Mouse (Mus musculus) liver, adult 2 months (tissue): ENCODE results near the gene Foxd1. TPM values are rescaled to one million over a fixed set of nuclear protein-coding genes. Genes with fewer than 3 reads are reported as not detected.

Experiments
- DNase-seq: peaks from one replicate; pipeline ENCODE4 v3.0.0-alpha.2; 2011; ENCODE audit warnings: low read depth, low spot score; ENCODE audit errors: extremely low read depth
- H3K27ac ChIP-seq: fragments of 200-500 bp; replicated peaks from 2 replicates; pipeline ENCODE4 v1.5.1; 2012; ENCODE audit warnings: low read depth, mild to moderate bottlenecking, control low read depth, inconsistent platforms, low read length; ENCODE audit not compliant: insufficient read depth
- H3K27me3 ChIP-seq: fragments of 200-500 bp; 2 replicates; pipeline ENCODE4 v1.6.1; 2012; ENCODE audit warnings: mild to moderate bottlenecking, moderate library complexity, low read length, inconsistent platforms; ENCODE audit not compliant: control insufficient read depth, insufficient read depth
- H3K36me3 ChIP-seq: fragments of 200-500 bp; 2 replicates; pipeline ENCODE4 v1.6.1; 2012; ENCODE audit warnings: low read length, inconsistent platforms; ENCODE audit not compliant: control insufficient read depth, insufficient read depth
- H3K4me1 ChIP-seq: fragments of 200-500 bp; 2 replicates; pipeline ENCODE4 v1.6.1; 2011; ENCODE audit warnings: low read length; ENCODE audit not compliant: control insufficient read depth, insufficient read depth
- H3K4me3 ChIP-seq: fragments of 200-500 bp; 2 replicates; pipeline ENCODE4 v1.5.1; 2011; ENCODE audit warnings: low read depth, mild to moderate bottlenecking, control low read depth, low read length, moderate library complexity; ENCODE audit not compliant: insufficient read depth
- H3K79me2 ChIP-seq: fragments of 200-500 bp; 2 replicates; pipeline ENCODE4 v1.6.1; 2012; ENCODE audit warnings: inconsistent platforms, mild to moderate bottlenecking, low read length, moderate library complexity; ENCODE audit not compliant: control insufficient read depth, insufficient read depth
- H3K9ac ChIP-seq: fragments of 200-500 bp; 2 replicates; pipeline ENCODE4 v1.6.1; 2012; ENCODE audit warnings: low read depth, mild to moderate bottlenecking, control low read depth, inconsistent platforms, low read length
- CTCF ChIP-seq: fragments of 200-500 bp; IDR thresholded peaks from 2 replicates; pipeline ENCODE4 v1.5.1; 2011; ENCODE audit warnings: low read depth, low read length, control low read depth
- POLR2A ChIP-seq: fragments of 200-500 bp; IDR thresholded peaks from 2 replicates; pipeline ENCODE4 v1.6.1; 2011; ENCODE audit warnings: low read length, control low read depth; ENCODE audit not compliant: insufficient read depth; ENCODE audit errors: extremely low read depth
- WGBS: fragments of 180-500 bp; shearing (Covaris S2); methylation state at CpG from one replicate; pipeline ENCODE4 v1.1.7; 2018; 5-methylcytosine and 5-hydroxymethylcytosine counted together
- polyA plus RNA-seq: library from polyadenylated mRNA; depleted of rRNA; stranded (reverse); fragments of >200 nt; gene quantifications from 2 replicates; pipeline ENCODE4 v1.2.3, GENCODE M21; 2012
- total RNA-seq: library from RNA; depleted of rRNA; stranded (reverse); fragments of >200 nt; gene quantifications from 2 replicates; pipeline ENCODE4 v1.2.3, GENCODE M21; 2014

Foxd1 gene
- total and polyA plus RNA-seq, 2 experiments, result not detected

DNA sequence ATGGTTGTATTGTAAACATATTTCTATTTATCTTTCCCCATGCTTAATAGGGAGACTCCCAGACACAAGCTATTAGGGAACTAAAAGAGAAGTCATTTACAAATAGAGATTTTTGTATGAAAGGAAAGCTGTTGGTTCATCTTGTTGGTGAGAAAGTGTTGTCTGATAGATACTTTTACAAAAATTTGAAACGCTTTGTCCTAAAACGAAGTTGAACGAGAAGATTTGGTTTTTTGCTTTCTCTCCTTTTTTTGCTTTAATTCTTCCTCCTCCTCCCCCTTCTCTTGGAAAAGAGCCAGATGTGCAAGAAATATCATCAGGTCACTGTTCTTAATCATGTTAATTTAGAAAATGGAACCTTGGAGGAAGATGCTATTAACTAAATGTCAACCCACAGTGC is 13.6 kb downstream of the Foxd1 start:
- no peaks in the 10 kb centered on the region for H3K79me2 ChIP-seq
- H3K4me3 ChIP-seq, result no peak overlapping the region
- DNase-seq, result no peak
- H3K27me3 ChIP-seq, result peaks cover 19% of the 10 kb centered on the region
- no peak overlapping the region for H3K9ac ChIP-seq
- H3K27ac ChIP-seq, result no peak overlapping the region
- TF ChIP-seq CTCF (no peak), POLR2A (no peak)
- H3K36me3 ChIP-seq, result no peaks in the 10 kb centered on the region
- H3K4me1 ChIP-seq, result no peaks in the 10 kb centered on the region
- WGBS, result 15% methylated on average over 3 of the region's 3 CpGs

DNA sequence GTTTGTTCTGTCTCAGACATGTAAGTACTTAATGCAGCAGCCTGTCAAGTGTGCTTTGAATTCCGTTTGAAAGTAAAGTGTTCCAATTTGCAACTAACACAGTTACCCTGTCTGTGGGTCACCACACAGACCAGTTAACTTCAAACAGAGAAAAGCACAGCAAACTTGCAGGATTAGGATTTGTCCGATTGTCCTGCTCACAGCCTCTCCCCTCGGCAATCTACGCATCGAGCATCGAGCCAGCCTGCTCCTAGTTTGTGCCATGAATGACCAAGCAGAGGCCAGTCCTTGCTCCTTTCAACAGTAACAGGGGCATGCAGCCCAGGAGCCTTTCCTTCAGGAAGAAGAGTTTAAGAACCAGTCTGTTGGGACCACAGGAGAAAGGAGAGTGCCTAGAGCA is 15.0 kb downstream of the Foxd1 start:
- Histone ChIP-seq H3K27me3 (peaks cover 19% of the 10 kb centered on the region), H3K9ac (no peak overlapping the region), H3K27ac (no peak overlapping the region), H3K79me2 (no peaks in the 10 kb centered on the region), H3K4me1 (no peaks in the 10 kb centered on the region), H3K36me3 (no peaks in the 10 kb centered on the region), H3K4me3 (no peak overlapping the region)
- TF ChIP-seq POLR2A (no peak), CTCF (no peak)
- DNase-seq, result no peak
- WGBS, result 20% methylated on average over 6 of the region's 6 CpGs

DNA sequence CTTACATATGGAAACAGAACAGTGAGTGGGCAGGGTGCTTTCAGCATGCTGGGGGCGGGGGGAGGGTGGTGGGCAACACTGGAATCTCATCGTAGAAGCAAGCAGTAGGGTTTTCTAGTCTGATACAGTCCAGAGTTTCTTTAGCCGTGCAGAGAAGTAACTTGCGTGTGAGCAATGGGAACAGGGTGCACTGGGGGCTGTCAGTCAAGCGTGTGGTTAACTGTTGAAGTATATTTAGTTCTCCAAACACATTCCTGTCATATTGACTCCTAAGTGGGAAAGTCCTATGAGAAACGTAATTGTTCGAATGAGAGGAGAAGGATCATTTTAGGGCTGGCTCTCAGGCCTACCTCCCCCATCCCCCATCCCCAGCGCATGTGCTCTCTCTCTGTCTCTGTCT is 20.5 kb downstream of the Foxd1 start:
- 73% methylated on average over 8 of the region's 8 CpGs for WGBS
- no peak for DNase-seq
- 0 out of 2 replicates have a peak, but pooled peaks cover 3% of the 10 kb centered on the region for H3K27me3 ChIP-seq

DNA sequence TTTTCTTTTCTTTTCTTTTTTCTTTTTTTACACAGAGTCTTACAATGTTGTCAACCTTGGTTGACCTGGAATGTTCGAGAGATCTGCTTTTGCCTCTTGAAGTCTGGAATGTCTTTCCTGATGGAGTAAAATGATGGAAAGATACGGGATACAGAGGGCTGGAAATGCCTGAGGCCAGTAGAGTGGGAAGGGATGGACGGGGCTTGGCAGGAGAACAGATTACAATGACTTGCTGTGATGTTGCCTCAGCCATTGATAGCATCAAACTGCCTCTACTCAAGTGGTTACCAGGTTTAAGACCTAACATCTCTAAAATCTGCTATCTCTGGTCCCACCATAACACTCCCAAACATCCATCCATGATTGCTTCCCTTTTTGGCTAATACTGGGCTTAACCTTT is 20.9 kb downstream of the Foxd1 start:
- TF ChIP-seq POLR2A (no peak), CTCF (no peak)
- Histone ChIP-seq H3K36me3 (no peaks in the 10 kb centered on the region), H3K27me3 (0 out of 2 replicates have a peak, but pooled peaks cover 3% of the 10 kb centered on the region), H3K9ac (no peak overlapping the region), H3K4me3 (no peak overlapping the region), H3K27ac (no peak overlapping the region), H3K4me1 (no peaks in the 10 kb centered on the region), H3K79me2 (no peaks in the 10 kb centered on the region)
- no peak for DNase-seq
- WGBS, result 65% methylated on average over 3 of the region's 3 CpGs

More for the DNA sequence above, 20.5 kb downstream of the Foxd1 start:
- no peaks in the 10 kb centered on the region for H3K4me1 ChIP-seq
- no peak overlapping the region for H3K27ac ChIP-seq
- no peak overlapping the region for H3K9ac ChIP-seq
- no peak overlapping the region for H3K4me3 ChIP-seq
- H3K36me3 ChIP-seq, result no peaks in the 10 kb centered on the region
- no peaks in the 10 kb centered on the region for H3K79me2 ChIP-seq
- TF ChIP-seq POLR2A (no peak), CTCF (no peak)

DNA sequence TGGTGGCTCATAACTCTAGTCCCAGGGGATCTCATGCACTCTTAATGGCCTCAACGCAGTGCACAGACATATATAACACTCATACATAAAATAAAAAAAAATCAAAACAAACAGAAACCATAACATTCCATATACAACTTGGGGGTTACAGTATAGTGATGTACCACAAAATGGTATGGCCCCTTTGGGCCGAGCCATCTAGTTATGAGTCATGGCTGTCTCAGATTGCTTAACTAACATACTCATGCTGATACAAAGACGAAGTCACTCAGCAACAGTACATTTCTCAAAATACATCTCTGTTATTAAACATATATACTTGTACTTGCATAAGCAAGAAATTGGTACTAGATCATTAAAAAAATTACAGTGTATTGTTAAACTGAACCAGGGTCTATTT is 23.7 kb downstream of the Foxd1 start:
- no peak for DNase-seq
- no peaks in the 10 kb centered on the region for H3K36me3 ChIP-seq
- no peak overlapping the region for H3K4me3 ChIP-seq
- no peaks in the 10 kb centered on the region for H3K4me1 ChIP-seq
- no peaks in the 10 kb centered on the region for H3K79me2 ChIP-seq
- H3K9ac ChIP-seq, result no peak overlapping the region
- no peaks in the 10 kb centered on the region for H3K27me3 ChIP-seq
- WGBS, result 88% methylated on average over 3 of the region's 3 CpGs
- no peak for TF ChIP-seq CTCF
- no peak for TF ChIP-seq POLR2A
- H3K27ac ChIP-seq, result no peak overlapping the region

DNA sequence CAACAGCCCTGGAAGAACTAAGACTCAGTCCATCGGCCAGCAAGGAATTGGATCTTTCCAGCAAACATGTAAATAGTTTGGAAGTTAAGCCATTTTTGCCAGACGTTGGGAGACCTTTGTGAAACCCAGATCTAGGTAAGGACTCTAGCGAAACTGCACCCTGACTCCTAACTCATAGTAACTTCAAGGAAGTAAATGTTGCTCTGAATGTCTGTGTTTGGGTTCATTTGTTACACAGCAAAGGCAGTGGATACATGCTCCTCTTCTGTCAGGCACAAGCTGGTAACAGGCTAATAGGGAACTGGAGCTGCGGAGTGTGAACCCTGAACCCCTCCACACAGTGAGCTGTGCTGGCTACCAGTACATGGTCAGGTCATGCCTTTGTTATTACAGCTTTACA is 28.7 kb downstream of the Foxd1 start:
- Histone ChIP-seq H3K27me3 (no peaks in the 10 kb centered on the region; the same call in 1 of the 2 replicates), H3K9ac (no peak overlapping the region), H3K4me3 (no peak overlapping the region), H3K36me3 (no peaks in the 10 kb centered on the region), H3K27ac (no peak overlapping the region), H3K4me1 (no peaks in the 10 kb centered on the region), H3K79me2 (no peaks in the 10 kb centered on the region)
- no peak for DNase-seq
- WGBS, result 69% methylated on average over 4 of the region's 4 CpGs
- TF ChIP-seq CTCF, result no peak
- no peak for TF ChIP-seq POLR2A
